Mouse (Mus musculus) megakaryocyte-erythroid progenitor cell, adult 5 weeks (primary cell): Measurements from ENCODE around the gene Rfx2. TPM values are rescaled to one million over a fixed set of nuclear protein-coding genes. Genes with fewer than 3 reads are reported as not detected.

Experiments used
- polyA plus RNA-seq: library from polyadenylated mRNA; stranded (reverse); fragments of >175 nt; gene quantifications from 2 replicates; pipeline ENCODE4 v1.2.3, GENCODE M21; 2012

Gene Rfx2
- polyA plus RNA-seq = 36.0 and 39.0 TPM in 2 replicates

DNA sequence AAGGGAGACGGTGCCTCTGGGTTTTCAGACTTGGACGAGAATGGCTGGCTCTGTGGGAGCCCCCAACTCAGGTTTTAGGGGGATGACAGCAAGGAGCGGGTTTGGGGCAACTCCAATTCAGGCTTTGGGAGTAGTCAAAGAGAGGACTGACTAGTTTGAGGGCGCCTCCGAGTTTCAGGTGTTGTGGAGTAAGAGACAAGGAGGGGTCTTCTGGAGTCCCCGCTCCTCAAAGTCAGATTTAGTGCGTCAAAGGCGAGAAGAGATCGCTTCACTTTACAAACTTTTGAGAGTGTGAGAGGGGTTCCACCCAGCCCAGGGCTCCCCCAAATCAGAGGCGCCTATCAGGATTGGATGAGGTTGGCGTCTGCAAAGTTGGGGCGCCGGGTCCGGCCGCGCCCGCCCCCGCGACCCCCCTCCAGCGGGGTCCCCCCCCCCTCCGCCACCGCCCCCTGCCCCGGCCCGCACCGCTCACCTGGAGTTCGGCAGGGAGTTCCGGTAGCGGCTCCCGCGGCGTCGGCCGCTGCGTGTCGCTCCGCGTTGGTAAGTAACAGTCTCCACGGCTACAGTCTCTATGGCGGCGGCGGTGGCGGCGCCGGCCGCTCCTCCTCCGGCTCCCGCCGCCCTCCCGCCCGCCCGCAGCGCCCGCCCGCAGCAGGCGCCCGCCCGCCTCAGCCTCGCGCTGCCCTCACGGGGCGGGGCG is at the start of gene Rfx2:
Gene Rfx2, minus strand, starts transcription at position 603 of the 700 bp plus-strand sequence.

DNA sequence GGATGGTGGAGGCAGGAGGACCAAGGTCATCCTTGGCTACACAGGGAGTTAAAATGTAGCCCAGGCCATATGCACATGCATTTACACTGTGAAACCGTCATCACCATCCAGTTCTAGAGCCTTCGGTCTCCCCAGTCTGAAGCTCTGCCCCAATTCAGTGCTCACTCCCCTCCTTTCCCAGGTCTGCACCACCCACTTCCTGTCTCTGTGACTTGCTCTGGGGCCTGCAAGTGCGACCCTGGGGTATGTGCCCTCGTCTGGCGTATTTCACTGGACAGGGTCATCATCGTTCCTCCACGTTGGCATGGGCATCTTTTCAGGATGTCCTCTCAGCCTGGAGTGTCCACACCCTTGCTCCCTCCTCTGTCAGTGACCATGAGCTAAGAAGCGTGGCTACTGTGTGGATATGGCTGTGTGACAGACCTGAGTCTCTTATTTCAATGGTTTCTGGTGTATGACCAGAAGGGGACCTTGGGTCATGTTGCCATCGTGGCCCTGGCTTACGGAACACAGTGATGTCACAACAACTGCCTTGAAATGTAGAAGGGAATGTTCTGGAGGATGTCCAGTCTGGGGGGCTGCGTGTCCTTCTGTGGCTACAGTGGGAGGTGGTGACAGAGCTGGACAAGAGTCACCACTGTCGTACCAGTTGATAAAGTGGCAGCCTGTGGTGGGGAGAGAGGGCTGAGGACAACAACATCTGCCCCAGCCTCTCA is 44.3 kb upstream of the Rfx2 start, which contains the start of gene 1700061G19Rik:
Gene 1700061G19Rik, plus strand, starts transcription at position 542 of the 716 bp plus-strand sequence.

DNA sequence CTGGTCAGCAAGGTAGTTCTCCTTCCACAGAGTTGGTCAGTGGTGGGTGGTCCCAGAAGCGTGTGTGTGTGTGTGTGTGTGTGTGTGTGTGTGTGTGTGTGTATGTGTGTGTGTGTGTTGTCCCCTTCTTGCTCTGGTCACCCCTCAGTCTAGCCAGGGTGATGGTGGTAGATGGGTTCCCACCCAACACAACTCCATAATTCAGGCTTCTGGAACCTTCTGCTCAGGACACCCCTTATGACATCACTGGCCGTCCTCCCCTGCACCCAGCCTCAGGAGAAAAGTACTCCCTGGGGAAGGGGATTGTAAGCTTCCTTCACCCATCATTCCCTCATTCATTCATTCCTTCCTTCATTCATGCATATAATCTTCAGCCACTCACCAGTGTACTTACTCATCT is 43.4 kb upstream of the Rfx2 start, which contains the start of gene Acsbg2:
Gene Acsbg2, minus strand, starts transcription at position 211 of the 400 bp plus-strand sequence.

DNA sequence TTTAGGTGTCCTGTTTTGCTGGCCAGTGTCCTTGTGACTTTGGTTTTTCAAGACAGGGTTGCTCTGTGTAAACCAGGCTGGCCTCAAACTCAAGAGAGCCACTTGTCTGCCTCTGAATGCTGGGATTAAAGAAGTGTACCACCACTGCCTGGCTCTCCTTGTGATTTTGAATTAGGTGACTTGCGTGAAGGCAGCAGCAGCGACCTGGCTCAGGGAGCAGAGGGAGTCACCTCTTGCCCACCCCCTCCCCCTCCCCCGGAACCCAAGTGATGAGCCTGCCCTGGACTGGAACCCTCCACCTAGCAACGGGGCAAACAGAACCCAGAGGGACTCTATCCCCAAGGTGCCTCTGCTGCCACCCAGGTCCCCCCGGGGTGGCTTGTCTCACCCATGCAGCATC is 60.9 kb downstream of the Rfx2 start, which contains the start of gene Prr22:
Gene Prr22, plus strand, starts transcription at position 301 of the 400 bp plus-strand sequence.

DNA sequence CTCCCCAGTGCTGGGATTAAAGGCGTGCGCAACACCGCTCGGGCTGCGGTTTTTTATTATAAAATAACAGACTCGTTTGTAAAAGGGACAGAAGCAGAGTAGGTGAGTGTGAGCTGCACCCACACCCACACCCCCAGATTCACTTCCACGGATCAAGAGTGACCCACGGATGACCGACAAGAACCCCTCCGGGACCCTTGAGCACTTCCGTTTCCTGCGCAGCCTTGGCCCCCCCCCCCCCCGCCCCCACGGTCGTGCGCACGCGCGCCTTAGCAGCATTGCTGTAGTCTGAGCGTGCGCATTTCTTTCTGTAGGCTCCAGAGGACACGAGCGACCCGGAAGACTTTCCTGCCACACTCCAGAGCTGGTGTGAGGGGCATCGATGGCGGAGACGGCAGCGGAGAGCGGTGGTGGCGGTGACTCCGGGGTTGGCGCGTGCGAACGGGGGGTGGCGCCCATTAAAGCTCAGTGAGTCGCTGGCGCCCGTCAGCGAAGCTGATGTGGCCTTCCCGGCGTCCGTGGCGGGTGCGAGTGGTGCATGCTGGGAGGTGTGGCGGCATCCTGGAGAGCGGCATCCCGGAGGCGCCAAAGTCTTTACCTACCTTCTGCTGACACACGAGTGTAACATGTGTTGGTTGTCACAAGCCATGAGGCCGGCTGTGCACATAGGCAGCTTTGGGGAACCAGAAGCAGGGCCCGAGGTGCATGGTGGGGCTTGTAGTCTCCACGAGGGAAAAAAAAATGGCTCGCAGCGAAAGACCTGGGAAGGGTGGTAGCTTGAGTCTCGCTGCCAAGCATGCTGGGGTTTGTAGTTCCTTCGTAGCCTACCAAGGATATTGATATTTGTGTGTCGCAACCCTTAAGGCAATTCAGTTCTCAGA is 66.1 kb downstream of the Rfx2 start, which contains the start of gene Dus3l:
Gene Dus3l, plus strand, starts transcription at position 284 of the 881 bp plus-strand sequence.

DNA sequence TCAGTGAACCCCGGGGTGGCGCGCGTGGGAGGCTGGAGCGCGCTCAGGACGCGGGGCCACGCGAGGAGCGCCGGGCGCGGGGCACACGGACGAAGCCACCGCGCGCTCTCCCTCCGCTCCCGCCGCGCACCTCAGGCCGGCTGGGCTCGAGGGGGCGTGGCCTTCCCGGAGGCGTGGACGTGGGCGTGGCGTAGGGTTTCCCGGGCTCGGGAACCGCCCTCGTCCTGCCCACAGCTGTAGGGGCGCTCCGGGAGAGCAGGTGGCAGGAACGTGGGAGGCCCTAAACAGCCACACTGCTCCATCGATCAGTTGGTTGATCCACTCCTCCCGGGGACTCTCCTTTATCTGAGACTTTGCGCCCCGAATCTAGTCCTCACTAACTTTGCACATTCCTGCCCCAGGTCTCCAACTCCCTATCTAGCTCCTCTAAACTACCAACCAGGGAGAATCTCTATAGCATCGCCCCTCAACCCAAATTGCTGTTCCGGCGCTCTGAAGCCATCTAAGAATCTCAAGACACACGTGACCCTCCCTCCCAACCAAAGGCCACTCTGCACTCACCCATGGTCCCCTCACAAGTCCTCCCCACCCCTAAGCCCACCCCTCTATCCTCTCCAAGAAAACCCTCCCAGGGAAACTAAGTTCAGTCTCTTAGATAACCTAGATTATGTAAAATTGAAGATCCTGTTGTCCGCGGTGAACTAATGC is 73.2 kb downstream of the Rfx2 start, which contains the start of gene Nrtn:
Gene Nrtn, minus strand, starts transcription at position 115 of the 708 bp plus-strand sequence.

Other genes with a start within 250 kb of the Rfx2 start
- 222 and 401 TPM in 2 replicates for gene Safb2, start 246.4 kb downstream of the Rfx2 start, polyA plus RNA-seq
- 122 and 190 TPM in 2 replicates for gene Safb, start 246.2 kb downstream of the Rfx2 start, polyA plus RNA-seq
- 289 and 328 TPM in 2 replicates for gene 2410015M20Rik, start 221.2 kb downstream of the Rfx2 start, polyA plus RNA-seq
- 8,768 and 8,813 TPM in 2 replicates for gene Rpl36, start 217.6 kb downstream of the Rfx2 start, polyA plus RNA-seq
- gene Lonp1, start 204.1 kb downstream of the Rfx2 start, polyA plus RNA-seq = 83.3 and 99.4 TPM in 2 replicates
- 0.08 and 0.35 TPM in 2 replicates for gene Catsperd, start 202.9 kb downstream of the Rfx2 start, polyA plus RNA-seq
- gene Ranbp3, start 157.7 kb downstream of the Rfx2 start, polyA plus RNA-seq = 104 and 107 TPM in 2 replicates
- gene Ndufa11, start 113.2 kb downstream of the Rfx2 start, polyA plus RNA-seq = 280 and 302 TPM in 2 replicates
- gene Vmac, start 113.0 kb downstream of the Rfx2 start, polyA plus RNA-seq = 15.8 and 18.8 TPM in 2 replicates
- 3.7 and 4.5 TPM in 2 replicates for gene Nrtn, start 73.5 kb downstream of the Rfx2 start, polyA plus RNA-seq
- 83.8 and 107 TPM in 2 replicates for gene Dus3l, start 66.3 kb downstream of the Rfx2 start, polyA plus RNA-seq
- 14.2 and 18.3 TPM in 2 replicates for gene Prr22, start 60.8 kb downstream of the Rfx2 start, polyA plus RNA-seq
- not detected in 2 replicates for gene Acsbg2, start 43.4 kb upstream of the Rfx2 start, polyA plus RNA-seq
- 0.03 TPM in 1 of 2 replicates, not detected in the other for gene 1700061G19Rik, start 44.5 kb upstream of the Rfx2 start, polyA plus RNA-seq
- gene Mllt1, start 104.4 kb upstream of the Rfx2 start, polyA plus RNA-seq = 161 and 162 TPM in 2 replicates
- 0.05 TPM in 1 of 2 replicates, not detected in the other for gene Acer1, start 151.1 kb upstream of the Rfx2 start, polyA plus RNA-seq
- gene Clpp, start 159.3 kb upstream of the Rfx2 start, polyA plus RNA-seq = 188 and 191 TPM in 2 replicates
- 39.5 and 41.4 TPM in 2 replicates for gene Alkbh7, start 166.3 kb upstream of the Rfx2 start, polyA plus RNA-seq
- gene Pspn, start 169.0 kb upstream of the Rfx2 start, polyA plus RNA-seq = 0.53 and 0.57 TPM in 2 replicates
- gene Gtf2f1, start 180.3 kb upstream of the Rfx2 start, polyA plus RNA-seq = 163 and 222 TPM in 2 replicates
- 0.05 TPM in 1 of 2 replicates, not detected in the other for gene Gm17949, start 180.5 kb upstream of the Rfx2 start, polyA plus RNA-seq
- 284 and 303 TPM in 2 replicates for gene Khsrp, start 200.5 kb upstream of the Rfx2 start, polyA plus RNA-seq
- gene Slc25a41, start 210.6 kb upstream of the Rfx2 start, polyA plus RNA-seq = not detected in 2 replicates
- 0.50 and 0.56 TPM in 2 replicates for gene Crb3, start 228.1 kb upstream of the Rfx2 start, polyA plus RNA-seq
- 19.3 and 25.8 TPM in 2 replicates for gene Slc25a23, start 228.8 kb upstream of the Rfx2 start, polyA plus RNA-seq
- 26.9 and 27.3 TPM in 2 replicates for gene Dennd1c, start 247.5 kb upstream of the Rfx2 start, polyA plus RNA-seq